Mouse (Mus musculus): ENCODE measurements around the gene Tmem9. TPM values are rescaled to one million over a fixed set of nuclear protein-coding genes. Genes with fewer than 3 reads are reported as not detected.

The Tmem9 gene
- polyA plus RNA-seq, 1 experiment from 2014 or later = 123 TPM

DNA sequence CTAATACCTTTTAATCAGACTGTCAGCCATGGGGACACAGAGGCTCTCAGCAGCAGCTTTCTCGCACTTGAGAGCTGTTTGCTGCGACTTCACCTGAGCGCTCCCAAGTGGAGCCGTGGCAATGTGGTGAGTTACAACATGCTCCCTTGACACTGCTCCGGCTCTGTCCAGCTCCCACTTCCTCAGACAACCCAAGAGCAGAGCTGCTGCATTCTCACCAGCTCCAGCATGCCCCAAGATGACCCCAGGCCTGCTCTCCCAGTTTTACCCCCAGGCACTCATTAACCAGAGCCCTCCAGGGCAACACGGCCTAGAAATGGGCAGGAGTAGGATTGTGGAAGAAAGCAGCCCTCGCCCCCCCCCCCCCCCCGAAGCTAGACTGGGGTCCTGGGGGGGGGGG is 23.7 kb downstream of the Tmem9 start:
- no peak for ATAC-seq (ENCODE audit: extremely low read depth, insufficient number of reproducible peaks, low FRiP score, low TSS enrichment)
- Histone ChIP-seq H3K27me3 (replicated peaks) (no peaks in the 10 kb centered on the region), H3K36me3 (peaks cover 92% of the 10 kb centered on the region), H3K9me3 (no peaks in the 10 kb centered on the region), H3K4me3 (no peak overlapping the region), H3K9ac (no peak overlapping the region), H3K4me1 (peaks cover 21% of the 10 kb centered on the region), H3K27ac (replicated peaks) (no peak overlapping the region), H3K4me2 (no peak overlapping the region)
- 73% methylated on average over 6 of the region's 8 CpGs for WGBS

DNA sequence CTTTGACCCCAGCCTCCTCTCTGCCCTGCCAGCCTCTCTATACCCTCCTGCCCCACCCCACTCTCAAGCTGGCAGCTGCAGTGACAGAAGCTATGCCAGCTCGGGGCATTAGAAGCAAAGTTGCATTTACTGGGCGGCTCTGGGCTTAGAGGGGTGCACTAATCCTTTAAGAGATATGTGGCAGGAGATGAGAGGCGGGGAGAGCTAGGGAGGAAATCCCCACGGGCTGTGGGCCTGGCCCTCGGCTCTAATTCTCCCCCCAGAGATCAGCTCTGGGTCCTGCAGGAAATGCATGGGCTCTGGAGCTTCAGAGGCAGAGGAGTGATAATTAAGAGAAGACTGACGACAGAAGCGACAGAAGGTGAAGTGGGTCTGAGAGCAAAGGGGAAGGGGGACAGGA is 25.0 kb downstream of the Tmem9 start:
- no peaks in the 10 kb centered on the region for H3K27me3 ChIP-seq (replicated peaks)
- ATAC-seq (ENCODE audit: extremely low read depth, insufficient number of reproducible peaks, low FRiP score, low TSS enrichment) = no peak
- H3K9ac ChIP-seq = no peak overlapping the region
- no peak overlapping the region for H3K4me3 ChIP-seq
- no peak overlapping the region for H3K27ac ChIP-seq (replicated peaks)
- no peaks in the 10 kb centered on the region for H3K9me3 ChIP-seq
- no peak overlapping the region for H3K4me2 ChIP-seq
- H3K4me1 ChIP-seq = peaks cover 21% of the 10 kb centered on the region
- WGBS = 37% methylated on average over 7 of the region's 7 CpGs
- peaks cover 79% of the 10 kb centered on the region for H3K36me3 ChIP-seq

DNA sequence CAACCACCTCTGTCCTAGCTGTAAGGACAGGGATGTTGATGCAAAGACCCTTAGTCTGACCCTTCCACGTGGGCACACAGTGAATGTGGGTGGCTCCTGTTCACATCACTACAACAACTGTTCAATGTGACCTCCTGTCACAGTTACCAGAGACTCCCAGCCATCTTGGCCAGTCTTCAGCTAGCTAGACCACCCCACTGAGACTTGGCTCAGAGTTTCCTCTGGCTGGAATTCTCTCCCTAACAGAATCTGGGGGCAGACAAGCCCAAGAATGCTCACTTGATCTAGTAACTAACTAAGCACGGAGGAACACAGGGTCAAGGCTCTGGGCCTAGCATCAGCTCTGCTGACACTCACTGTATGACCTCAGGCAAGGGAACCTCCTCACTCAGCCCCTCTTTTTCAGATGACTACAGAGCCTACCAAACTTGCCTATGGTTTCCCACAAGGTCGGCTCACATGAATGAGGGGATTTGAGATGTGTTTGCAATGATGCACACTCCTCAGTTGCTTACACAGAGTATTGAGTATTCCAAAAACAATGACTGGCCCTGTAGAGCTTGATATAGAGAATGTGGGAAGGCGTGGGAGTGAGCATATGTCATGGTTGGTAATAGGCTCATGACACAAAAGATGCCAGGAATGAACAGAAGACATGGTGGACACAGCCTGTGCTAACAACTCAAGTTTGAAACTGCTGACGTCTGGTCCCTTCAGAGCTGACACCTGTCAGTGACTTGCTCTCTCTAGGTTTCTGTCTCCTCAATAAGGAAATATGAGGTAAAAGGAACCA is 31.0 kb downstream of the Tmem9 start:
- no peaks in the 10 kb centered on the region for H3K9me3 ChIP-seq
- no peak for ATAC-seq (ENCODE audit: extremely low read depth, insufficient number of reproducible peaks, low FRiP score, low TSS enrichment)
- no peak overlapping the region for H3K27ac ChIP-seq (replicated peaks)
- peaks cover 21% of the 10 kb centered on the region for H3K36me3 ChIP-seq
- no peak overlapping the region for H3K4me3 ChIP-seq
- H3K4me2 ChIP-seq = no peak overlapping the region
- WGBS = 66% methylated on average over 5 of the region's 5 CpGs
- peaks cover 16% of the 10 kb centered on the region for H3K4me1 ChIP-seq
- no peak overlapping the region for H3K9ac ChIP-seq
- H3K27me3 ChIP-seq (replicated peaks) = peaks cover 40% of the 10 kb centered on the region

DNA sequence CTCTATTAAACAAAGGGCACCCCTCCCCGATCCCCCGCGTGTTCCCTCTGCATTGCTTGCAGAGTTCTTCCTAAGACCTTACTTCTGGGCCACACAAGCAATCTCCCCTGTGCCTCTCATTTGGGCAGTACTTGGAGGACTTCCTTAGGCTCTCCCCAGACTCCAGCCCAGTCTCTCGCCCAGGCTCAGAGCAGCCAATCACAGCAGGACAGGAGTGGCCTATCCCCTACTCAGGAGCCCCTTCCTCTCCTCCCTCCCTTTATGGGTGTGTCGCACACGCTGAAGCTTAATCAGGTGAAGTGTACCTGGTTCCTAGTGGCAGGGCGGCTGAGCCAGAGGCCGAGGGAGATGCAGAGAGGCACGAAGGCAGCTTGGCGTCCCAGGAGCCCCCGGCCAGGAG is 32.5 kb downstream of the Tmem9 start:
- H3K4me1 ChIP-seq = peaks cover 16% of the 10 kb centered on the region
- no peak overlapping the region for H3K4me3 ChIP-seq
- no peak overlapping the region for H3K27ac ChIP-seq (replicated peaks)
- no peaks in the 10 kb centered on the region for H3K9me3 ChIP-seq
- peak overlapping the region; percentile 45; the same call in 1 of the 2 replicates for H3K9ac ChIP-seq
- WGBS = 15% methylated on average over 11 of the region's 11 CpGs
- peaks cover 49% of the 10 kb centered on the region for H3K27me3 ChIP-seq (replicated peaks)
- 0 out of 2 replicates have a peak overlapping the region, but pooled peaks have one; percentile 18 for H3K4me2 ChIP-seq
- no peak for ATAC-seq (ENCODE audit: extremely low read depth, insufficient number of reproducible peaks, low FRiP score, low TSS enrichment)
- peaks cover 6% of the 10 kb centered on the region for H3K36me3 ChIP-seq

DNA sequence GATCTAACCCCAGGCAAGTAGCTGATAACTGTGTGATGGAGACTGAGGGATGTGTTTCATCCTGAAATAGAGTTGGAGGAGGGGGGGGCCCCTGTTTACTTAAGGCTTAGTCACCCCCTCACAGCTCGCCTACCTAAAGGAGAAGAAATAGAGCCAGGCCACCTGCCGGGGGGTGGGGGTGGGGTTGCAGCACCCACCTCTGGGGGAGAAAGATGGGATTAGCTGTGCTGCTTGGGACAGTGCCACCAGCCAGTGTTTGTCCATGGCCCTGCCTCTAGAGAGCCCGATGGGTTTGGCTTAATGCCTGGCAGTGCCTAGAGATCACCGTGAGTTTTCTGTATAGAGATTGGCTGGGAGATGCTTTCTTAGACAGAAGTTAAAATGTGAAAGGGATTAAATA is 32.9 kb downstream of the Tmem9 start:
- Histone ChIP-seq H3K4me3 (no peak overlapping the region), H3K27ac (replicated peaks) (no peak overlapping the region), H3K4me1 (peaks cover 16% of the 10 kb centered on the region), H3K9me3 (no peaks in the 10 kb centered on the region), H3K36me3 (peaks cover 1% of the 10 kb centered on the region; the same call in 1 of the 2 replicates), H3K9ac (peak overlapping the region; percentile 45; the same call in 1 of the 2 replicates), H3K27me3 (replicated peaks) (peaks cover 49% of the 10 kb centered on the region), H3K4me2 (0 out of 2 replicates have a peak overlapping the region, but pooled peaks have one; percentile 18)
- ATAC-seq (ENCODE audit: extremely low read depth, insufficient number of reproducible peaks, low FRiP score, low TSS enrichment) = no peak; the same call in 1 of the 2 replicates
- WGBS = 20% methylated on average over 4 of the region's 4 CpGs

DNA sequence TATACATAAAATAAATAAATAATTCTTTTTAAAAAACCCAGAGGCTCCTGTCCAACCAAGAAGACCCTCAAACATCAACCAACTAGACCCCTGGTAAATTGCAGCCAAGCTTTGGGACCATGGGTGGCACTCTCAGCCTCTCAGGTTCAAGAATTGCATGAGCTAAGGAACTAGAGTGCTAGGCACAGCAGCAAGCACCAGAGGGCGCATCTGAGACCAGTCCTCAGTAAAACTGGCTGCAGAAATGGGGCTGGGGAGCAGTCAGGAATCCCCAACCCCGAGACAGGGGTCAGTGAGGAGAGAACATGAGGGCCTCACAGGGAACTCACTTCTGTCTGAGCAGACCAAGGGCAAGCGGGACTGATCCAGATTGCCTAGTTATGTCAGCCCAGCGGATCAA is 37.8 kb downstream of the Tmem9 start:
- 10% methylated on average over 4 of the region's 4 CpGs for WGBS
- H3K27me3 ChIP-seq (replicated peaks) = peaks cover 72% of the 10 kb centered on the region
- H3K4me1 ChIP-seq = peaks cover 17% of the 10 kb centered on the region
- no peaks in the 10 kb centered on the region for H3K9me3 ChIP-seq
- no peak overlapping the region for H3K4me3 ChIP-seq
- no peak for ATAC-seq (ENCODE audit: extremely low read depth, insufficient number of reproducible peaks, low FRiP score, low TSS enrichment)
- no peaks in the 10 kb centered on the region for H3K36me3 ChIP-seq
- no peak overlapping the region for H3K27ac ChIP-seq (replicated peaks)
- no peak overlapping the region for H3K9ac ChIP-seq
- H3K4me2 ChIP-seq = no peak overlapping the region

DNA sequence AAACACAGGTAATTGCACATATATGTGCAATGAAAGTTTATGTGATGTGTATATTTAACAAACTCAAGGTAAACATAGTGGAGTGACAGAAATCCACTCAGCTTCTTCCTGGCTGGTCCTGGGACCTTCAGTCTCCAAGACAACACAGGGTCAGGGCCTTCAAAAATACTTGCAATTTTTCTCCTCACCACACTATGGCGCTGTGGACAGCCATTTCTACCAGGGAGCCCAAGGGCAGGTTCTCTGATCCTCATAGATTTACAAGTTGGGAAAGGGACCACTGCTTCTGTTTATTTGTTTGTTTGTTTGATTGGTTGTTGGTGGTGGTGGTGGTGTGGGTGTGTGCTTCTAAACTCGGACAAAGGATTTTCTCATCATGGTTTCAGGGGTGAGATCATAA is 39.5 kb downstream of the Tmem9 start:
- H3K9me3 ChIP-seq = no peaks in the 10 kb centered on the region
- H3K9ac ChIP-seq = no peak overlapping the region
- no peak overlapping the region for H3K27ac ChIP-seq (replicated peaks)
- peaks cover 71% of the 10 kb centered on the region for H3K27me3 ChIP-seq (replicated peaks)
- WGBS = 9% methylated on average over 2 of the region's 2 CpGs
- no peak overlapping the region for H3K4me2 ChIP-seq
- H3K36me3 ChIP-seq = no peaks in the 10 kb centered on the region
- peaks cover 18% of the 10 kb centered on the region for H3K4me1 ChIP-seq
- no peak overlapping the region for H3K4me3 ChIP-seq
- no peak for ATAC-seq (ENCODE audit: extremely low read depth, insufficient number of reproducible peaks, low FRiP score, low TSS enrichment)

DNA sequence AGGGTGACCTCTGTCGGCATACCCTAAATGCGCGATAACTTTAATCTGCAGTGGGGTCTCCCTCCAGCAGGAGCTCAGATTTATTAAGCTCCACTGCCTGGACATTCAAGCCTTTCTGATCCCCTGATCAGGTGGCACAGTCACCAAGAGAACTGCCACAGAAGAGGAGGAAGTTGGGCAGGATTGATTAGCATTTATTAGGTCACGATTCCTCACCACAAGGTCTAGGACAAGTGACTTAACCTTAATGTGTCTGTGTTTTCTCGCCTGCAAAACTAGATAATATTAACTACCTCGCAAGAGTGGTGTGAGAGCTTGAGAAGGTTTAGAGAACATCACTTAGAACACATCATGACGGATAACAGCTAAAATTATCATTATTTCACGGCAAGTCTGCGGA is 39.9 kb downstream of the Tmem9 start:
- Histone ChIP-seq H3K4me2 (no peak overlapping the region), H3K4me3 (no peak overlapping the region), H3K27me3 (replicated peaks) (peaks cover 71% of the 10 kb centered on the region), H3K9me3 (no peaks in the 10 kb centered on the region), H3K27ac (replicated peaks) (no peak overlapping the region), H3K9ac (no peak overlapping the region), H3K4me1 (peaks cover 23% of the 10 kb centered on the region), H3K36me3 (no peaks in the 10 kb centered on the region)
- WGBS = 63% methylated on average over 9 of the region's 9 CpGs
- no peak for ATAC-seq (ENCODE audit: extremely low read depth, insufficient number of reproducible peaks, low FRiP score, low TSS enrichment)

DNA sequence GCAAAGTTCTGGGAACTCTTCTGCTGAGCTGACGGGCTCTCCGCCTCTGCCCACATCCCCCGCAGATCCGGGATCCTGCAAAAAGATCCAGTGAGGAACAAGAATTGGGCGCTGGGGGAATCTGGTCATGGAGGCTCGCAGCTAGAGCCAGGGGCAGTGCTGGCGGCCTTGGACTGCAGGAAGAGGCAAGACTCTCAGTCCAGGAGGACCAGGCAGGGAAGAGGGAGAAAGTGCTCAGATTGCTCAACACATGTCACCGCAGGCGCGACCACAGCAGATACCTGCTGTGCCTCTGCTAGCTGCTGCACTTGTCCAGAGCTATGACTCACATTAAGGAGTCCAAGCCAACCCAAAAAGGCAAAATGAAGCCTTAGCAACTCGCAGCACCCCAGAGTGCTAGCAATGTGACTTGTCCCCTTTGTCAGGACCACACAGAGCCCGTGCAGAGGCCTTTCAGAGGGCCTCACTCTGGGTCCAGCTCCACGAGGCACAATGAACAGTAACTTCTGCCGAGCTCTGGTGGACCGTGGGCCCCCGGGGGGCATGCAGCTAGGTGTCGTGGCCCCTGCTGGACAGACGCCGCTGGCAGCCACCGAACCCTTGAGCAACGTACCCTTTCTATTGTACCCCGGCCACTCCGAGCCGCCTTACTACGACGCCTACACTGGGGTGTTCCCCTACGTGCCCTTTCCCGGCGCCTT is 42.5 kb downstream of the Tmem9 start, which contains the start of gene Ascl5:
TSS of gene Ascl5 (plus strand) at position 493 of the 701 bp plus-strand sequence.
- 17% methylated on average over 29 of the region's 29 CpGs for WGBS
- H3K27ac ChIP-seq (replicated peaks) = no peak within 1 kb of the TSS
- peak within 1 kb of the TSS; percentile 1; the same call in 1 of the 2 replicates for H3K9ac ChIP-seq
- no peak for ATAC-seq (ENCODE audit: extremely low read depth, insufficient number of reproducible peaks, low FRiP score, low TSS enrichment)
- peaks cover 76% of the 10 kb centered on the region for H3K27me3 ChIP-seq (replicated peaks)
- peaks cover 34% of the 10 kb centered on the region for H3K4me1 ChIP-seq
- no peaks in the 10 kb centered on the region for H3K9me3 ChIP-seq
- peak within 1 kb of the TSS; percentile 61 for H3K4me2 ChIP-seq
- no peaks in the 10 kb centered on the region for H3K36me3 ChIP-seq
- H3K4me3 ChIP-seq = peak within 1 kb of the TSS; percentile 41

DNA sequence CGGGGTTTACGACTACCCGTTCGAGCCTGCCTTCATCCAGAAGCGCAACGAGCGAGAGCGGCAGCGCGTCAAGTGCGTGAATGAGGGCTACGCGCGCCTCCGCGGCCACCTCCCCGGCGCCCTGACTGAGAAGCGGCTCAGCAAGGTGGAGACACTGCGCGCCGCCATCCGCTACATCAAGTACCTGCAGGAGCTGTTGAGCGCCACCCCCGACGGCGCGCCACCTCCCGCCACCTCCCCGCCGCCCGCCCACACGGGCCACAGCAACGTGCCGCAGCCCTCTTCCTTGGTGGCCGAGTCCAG is 43.0 kb downstream of the Tmem9 start:
- H3K27ac ChIP-seq (replicated peaks) = no peak overlapping the region
- peaks cover 80% of the 10 kb centered on the region for H3K27me3 ChIP-seq (replicated peaks)
- H3K36me3 ChIP-seq = no peaks in the 10 kb centered on the region
- peak overlapping the region; percentile 41 for H3K4me3 ChIP-seq
- H3K4me1 ChIP-seq = peaks cover 34% of the 10 kb centered on the region
- 1% methylated on average over 36 of the region's 36 CpGs for WGBS
- H3K4me2 ChIP-seq = peak overlapping the region; percentile 61
- peak overlapping the region; percentile 1; the same call in 1 of the 2 replicates for H3K9ac ChIP-seq
- ATAC-seq (ENCODE audit: extremely low read depth, insufficient number of reproducible peaks, low FRiP score, low TSS enrichment) = no peak
- no peaks in the 10 kb centered on the region for H3K9me3 ChIP-seq

DNA sequence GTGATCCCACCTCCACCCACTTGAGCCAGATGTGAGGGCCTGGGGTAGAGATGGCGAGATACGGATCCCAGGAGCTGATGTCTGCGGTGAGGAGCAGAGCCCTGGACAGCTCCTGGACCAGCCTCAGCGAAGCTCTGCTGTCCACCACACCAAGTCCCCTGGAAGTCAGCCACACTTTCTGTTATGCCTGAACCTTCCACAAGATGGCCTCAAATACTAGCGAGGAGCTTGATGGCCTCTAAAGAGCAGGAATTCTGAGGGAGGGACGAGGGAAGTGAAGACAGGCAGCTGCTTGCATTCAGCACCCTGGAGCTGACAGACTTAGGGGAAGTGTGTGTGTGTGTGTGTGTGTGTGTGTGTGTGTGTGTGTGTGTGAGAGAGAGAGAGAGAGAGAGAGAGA is 43.5 kb downstream of the Tmem9 start:
- peak overlapping the region; percentile 61 for H3K4me2 ChIP-seq
- peaks cover 34% of the 10 kb centered on the region for H3K4me1 ChIP-seq
- peak overlapping the region; percentile 1; the same call in 1 of the 2 replicates for H3K9ac ChIP-seq
- no peaks in the 10 kb centered on the region for H3K9me3 ChIP-seq
- no peak; the same call in 1 of the 2 replicates for ATAC-seq (ENCODE audit: extremely low read depth, insufficient number of reproducible peaks, low FRiP score, low TSS enrichment)
- H3K27ac ChIP-seq (replicated peaks) = no peak overlapping the region
- 0% methylated on average over 6 of the region's 6 CpGs for WGBS
- H3K27me3 ChIP-seq (replicated peaks) = peaks cover 84% of the 10 kb centered on the region
- no peaks in the 10 kb centered on the region for H3K36me3 ChIP-seq
- peak overlapping the region; percentile 41 for H3K4me3 ChIP-seq
